Mouse (Mus musculus) layer of hippocampus, adult 18-20 months (tissue): ENCODE measurements at regions not wholly inside any gene's neighbourhood (a gene's known extent, or its start where the extent isn't known, plus 50 kb on each side); places are given as distances from the start of the nearest gene placed in this dataset.
"Not testable (repeated sequence)": the region's sequence is repeated elsewhere in the genome, so short reads cannot be mapped to it uniquely, and the experiment has no call there.

ENCODE experiments used
- DNase-seq, 2 experiments: peaks; one replicate each; pipeline ENCODE4 v3.0.0; 2022; ENCODE audit warnings: low spot score in 2 of 2

DNA sequence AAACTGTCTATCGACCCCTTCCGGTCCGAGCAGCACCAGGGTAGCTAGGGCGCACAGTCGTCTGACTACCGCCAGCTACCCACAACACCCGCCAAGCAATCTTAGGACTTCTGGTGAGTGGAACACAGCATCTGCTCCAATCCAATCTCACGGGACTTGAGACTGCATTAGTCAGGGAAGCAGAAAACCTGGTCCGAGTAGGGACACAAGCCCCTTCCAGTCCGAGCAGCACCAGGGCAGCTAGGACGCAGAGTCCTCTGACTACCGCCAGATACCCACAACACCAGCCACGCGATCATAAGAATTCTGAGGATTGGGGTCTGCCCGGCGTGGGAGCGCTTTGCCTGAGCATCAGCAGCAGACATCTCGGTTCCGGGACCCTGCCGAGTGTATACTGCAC, 79.6 kb downstream of the Gm10715 start:
- not testable (repeated sequence) for DNase-seq

DNA sequence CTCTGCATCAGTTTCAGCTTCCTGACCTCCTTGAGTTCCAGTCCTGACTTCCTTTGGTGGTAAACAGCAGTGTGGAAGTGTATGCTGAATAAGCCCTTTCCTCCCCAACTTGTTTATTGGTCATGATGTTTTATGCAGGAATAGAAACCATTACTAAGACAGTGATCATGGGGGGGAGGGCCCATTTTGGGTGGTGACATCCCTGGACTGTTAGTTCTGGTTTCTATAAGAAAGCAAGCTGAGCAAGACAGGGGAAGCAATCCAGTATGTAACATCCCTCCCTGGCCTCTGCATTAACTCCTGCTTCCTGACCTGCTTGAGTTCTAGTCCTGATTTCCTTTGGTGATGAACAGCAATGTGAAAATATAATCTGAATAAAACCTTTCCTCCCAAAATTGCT, 124.5 kb downstream of the Gm10715 start:
- DNase-seq: no peak

DNA sequence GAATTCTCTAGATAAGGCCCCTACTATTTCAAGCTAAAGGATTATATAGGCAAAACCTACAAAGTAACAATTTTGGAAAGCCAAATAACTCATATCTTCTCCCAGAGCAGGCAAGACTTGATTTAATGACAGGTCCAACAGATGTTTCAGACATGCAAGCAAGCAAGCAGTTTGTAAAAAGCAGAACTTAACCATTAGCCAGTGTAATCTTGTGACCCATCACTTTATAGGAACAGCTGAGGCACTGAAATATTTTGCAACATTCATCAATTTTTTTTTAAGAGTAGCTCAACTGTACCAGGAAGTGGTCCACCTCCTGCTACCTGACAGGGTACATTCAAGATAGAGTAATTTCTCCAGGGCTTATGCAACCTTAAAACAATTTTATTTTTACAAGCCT, 147.7 kb downstream of the Gm10715 start:
- DNase-seq: no peak

DNA sequence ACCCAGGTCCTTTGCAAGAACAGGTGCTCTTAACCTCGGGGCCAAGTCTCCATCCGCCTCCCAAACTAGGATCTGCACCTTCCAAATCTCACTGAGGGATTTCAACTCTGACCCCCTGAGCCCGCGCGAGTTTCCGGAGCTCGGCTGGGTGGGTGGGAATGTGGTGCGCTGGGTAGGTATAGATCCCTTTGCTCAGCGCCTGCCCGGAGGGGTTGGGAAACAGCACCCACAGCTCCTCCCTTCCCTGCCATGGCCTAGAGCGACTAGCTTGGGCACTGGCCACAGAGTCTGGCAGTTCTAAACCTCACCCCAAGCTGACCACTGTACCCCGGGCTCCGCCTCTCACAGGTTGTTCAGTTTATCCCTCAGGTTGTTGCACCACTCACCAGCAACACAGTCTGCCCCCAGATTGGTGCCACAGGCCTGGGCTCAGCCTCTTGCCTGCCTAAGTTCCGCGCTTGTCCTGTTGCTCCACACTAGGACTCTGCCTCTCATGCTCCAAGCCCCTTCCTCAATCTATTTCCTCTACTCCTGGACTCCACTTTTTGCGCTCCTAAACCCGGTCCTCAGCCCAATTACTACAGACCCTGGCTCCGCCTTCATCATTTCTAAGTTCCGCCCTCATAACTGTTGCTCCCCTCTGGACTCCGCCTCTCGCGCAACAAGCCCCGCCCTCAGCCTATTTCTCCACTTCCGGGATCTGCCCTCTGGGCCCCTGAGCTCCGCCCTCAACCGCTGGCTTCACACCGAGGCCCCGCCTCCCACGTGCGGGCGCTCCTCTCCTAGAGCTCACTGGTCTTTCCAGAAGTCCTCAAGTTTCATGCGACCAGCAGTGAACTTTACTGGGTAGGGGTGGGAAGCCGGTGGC, 135.6 kb upstream of the Alkbh8 start:
- DNase-seq: no peak

DNA sequence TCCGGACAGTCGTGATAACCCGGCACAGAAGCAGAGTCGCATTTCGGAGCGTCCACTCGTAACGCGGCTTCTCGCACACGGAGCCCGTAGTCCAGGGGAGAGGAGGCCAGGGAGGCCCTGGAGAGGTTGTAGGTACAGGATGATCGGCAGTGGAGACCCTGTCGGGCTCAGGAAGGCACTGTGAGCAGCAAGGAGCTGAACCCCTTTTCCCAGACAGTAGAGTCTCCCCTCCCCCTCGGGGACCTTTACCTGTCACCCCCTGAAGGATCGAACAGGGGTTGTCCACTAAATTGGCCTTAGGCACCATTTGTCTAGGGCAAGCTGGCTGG, 135.0 kb upstream of the Alkbh8 start:
- DNase-seq: not testable (repeated sequence)

DNA sequence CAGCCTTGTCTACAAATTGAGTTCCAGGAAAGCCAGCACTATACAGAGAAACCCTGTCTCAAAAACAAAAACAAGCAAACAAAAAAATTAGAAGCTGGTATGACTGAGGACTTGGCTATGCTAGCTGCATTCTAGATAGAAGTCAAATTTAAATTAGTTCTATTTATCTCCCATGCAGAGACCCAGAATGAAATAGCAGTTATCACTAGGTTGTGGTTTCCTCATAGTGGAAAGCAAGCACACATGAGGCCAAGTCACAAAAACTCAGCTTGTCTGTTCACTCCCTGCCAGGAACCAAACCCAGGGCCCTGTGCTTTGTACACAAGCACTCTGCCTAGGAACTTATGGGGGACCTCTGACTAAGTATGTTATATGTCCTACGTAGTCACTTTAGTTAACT, 126.8 kb upstream of the Alkbh8 start:
- not testable (repeated sequence) for DNase-seq

DNA sequence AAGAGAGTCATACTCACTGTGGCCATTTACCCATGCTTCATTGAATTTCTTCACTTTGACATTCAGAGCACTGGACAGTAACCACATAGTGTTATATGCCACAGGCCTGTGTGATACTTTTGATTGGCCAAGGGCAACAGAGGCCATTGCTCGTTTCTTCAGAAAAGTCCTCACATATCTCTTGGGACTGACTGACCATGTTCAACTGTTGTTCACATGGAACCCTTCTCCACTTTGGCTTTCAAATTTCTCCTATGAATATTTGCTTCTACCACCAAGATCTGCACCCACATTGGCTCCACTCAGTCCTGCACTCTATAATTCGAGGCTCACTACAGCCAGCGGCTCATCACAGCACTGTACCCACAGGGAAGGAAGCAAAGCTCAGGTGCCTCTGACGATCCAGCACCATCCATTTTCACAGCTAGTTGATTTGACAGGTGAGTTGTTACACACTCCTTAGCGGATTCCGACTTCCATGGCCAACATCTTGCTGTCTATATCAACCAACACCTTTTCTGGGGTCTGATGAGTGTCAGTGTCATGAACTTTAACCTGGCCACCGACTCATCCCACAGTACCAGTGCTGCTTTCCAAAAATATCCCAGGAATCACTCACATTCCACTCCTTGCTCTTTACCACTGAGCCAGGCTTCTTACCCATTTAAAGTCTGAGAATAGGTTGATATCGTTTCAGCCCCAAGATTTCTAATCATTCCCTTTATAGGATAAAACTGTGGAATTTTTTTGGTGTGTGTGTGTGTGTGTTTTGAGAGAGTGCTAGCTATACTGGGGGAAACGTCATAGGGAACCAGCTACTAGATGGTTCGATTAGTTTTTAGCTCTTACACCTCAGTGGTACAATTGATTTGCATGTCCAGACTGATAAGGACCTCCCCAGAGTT, 76.3 kb upstream of the Alkbh8 start:
- peak; percentile 4 to 46 for DNase-seq

DNA sequence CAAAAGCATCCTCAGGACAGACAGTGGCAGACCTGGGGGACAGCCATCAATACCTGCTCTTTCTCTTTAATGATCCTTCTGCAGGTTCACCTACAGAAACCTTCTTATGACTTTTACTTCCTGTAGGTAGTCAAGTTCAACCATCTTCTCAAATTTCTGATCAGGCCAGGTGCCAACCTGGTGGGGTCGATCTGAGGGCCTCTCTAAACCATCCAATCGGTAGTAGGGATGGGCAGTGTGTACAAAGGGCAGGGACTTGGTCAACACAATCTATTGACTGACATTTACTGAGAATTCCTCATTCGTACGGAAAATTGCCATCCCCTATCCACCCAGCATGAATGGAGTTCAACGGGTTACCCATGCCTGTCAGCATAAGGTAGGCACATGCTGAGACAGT, 74.8 kb upstream of the Alkbh8 start:
- DNase-seq: no peak

DNA sequence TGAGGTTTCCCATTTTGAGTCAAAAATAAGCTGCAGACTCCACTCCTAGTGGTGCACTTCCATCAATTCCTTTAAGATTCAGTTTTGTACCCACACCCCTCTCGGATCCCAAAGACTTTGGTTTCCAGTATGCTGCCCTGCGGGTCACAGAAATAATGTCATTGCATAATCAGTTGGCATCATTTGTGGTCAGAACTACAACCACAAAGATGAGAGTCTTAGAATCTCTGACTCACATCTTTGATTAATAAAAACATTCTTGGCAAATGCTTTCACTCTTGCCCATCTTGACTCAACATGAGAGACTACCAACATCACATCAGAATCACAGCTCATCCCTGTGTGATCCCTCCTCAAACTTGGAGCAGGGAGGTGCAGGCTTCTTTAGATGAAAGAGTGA, 74.1 kb upstream of the Alkbh8 start:
- DNase-seq: no peak

DNA sequence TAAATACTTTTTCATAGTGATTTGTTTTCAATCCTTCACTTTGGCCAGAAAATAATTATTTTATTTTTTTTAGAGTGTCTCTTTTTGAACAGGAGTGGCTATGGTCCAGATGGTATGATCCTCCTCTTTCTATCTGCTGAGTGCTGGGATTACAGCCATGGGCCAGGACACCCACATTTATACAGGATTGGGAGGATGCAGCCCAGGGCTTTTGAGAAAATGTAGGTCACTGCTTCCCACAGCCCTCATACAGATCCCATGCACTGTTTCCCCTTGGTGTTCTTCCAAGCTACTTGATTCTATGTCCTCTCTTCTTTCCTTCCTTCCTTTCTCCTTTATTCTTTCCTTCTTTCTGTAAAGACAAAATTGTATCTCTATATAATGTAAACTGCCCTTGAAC, 70.5 kb upstream of the Alkbh8 start:
- no peak for DNase-seq

DNA sequence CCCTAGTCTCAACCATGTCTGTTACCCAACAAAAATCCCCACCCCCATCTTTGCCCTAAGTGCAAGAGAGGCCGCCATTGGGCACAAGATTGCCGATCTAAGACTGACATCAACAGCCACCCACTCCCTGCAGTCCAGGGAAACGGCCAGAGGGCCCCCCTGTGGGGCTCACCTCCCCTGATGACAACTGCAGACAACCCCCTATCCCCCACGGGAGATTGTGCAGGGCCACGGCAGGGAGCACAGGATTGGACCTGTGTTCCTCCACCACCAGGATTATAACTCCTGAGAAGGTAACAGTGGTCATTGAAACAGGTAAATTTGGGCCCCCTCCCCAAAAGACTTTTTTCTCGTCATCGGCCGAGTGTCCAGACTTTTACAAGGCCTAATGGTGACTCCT, 54.4 kb upstream of the Alkbh8 start:
- DNase-seq: not testable (repeated sequence)

DNA sequence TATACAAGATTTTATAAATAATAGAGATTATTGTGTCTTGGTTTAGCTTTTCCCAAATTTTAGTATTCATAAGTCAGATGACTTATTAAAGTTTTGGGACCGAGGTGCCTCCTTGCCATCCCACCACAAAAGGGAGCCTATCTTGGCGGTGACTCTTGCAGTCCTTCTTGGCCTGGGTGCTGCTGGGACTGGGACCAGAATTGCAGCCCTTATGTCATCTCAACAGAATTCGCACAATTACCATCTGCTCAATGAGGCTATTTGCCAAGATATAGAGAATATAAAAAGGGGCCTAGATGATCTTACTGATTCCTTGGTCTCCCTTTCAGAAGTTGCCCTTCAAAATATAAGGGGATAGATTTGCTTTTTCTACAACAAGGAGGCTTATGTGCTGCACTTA, 53.0 kb upstream of the Alkbh8 start:
- not testable (repeated sequence) for DNase-seq

DNA sequence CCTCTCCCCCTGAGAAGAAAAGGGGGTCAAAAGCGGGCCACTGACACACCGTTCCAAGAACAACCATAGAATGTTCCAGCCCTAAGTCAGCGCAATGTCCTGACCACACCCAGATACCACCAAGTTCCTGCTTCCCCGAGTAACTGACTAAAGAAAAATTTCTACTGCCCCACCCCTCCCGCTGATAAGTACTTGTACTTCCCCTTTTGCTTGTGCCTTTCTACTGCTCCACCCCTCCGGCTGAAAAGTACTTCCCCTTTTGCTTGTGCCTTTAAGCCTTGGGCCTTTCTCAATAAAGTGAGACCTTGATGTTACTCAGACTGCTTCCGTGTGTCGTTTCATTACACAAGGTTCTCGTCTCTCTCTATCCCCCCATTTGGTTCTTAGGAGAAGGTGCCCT, 51.6 kb upstream of the Alkbh8 start:
- DNase-seq: not testable (repeated sequence)
